ENCODE assay signal across 9 mouse cellular contexts in genomic region chr16:45832061-45832746, GRCm38 (mm10).
DNase-seq lines count a peak whose midpoint lies in the region; ATAC-seq and TF ChIP-seq lines count a peak whose summit lies in the region.
"Had no signal": no experiment of that assay in that cellular context is flagged by ENCODE, and none has a peak within 500 bp of the region (broad histone marks: within the 10 kb centered on the region; RNA-seq: fewer than 3 reads in every experiment).

No protein-coding gene starts in this region.

- ATAC-seq in intestine, postnatal 0 days: no peak; the same call in 1 of the 2 replicates
- ATAC-seq in liver, postnatal 0 days: peak; percentile 57
- ATAC-seq in neural tube, embryonic 15.5 days (ENCODE audit: low FRiP score): no peak

- H3K4me3 ChIP-seq in layer of hippocampus, adult 2 months: no peak overlapping the region
- H3K4me3 ChIP-seq in intestine, postnatal 0 days (ENCODE audit: low read depth, low read length): no peak overlapping the region
- H3K4me3 ChIP-seq in liver, postnatal 0 days (ENCODE audit: low read depth, low read length): no peak overlapping the region
- no peak overlapping the region for H3K4me3 ChIP-seq in neural tube, embryonic 15.5 days (replicated peaks)
- H3K4me3 ChIP-seq in left cerebral cortex, adult 2 months: no peak overlapping the region

- peak; percentile 31 for TF ChIP-seq CTCF in layer of hippocampus, adult 2 months (conservative IDR thresholded peaks at IDR 0.05)
- TF ChIP-seq CTCF in intestine, postnatal 0 days (IDR thresholded peaks at IDR 0.05; ENCODE audit: low read depth): peak; percentile 67
- peak; percentile 53 for TF ChIP-seq CTCF in liver, postnatal 0 days (IDR thresholded peaks at IDR 0.05; ENCODE audit: low read depth)
- no peak; the same call in 1 of the 2 replicates for TF ChIP-seq CTCF in left cerebral cortex, adult 2 months (IDR thresholded peaks at IDR 0.05)

- no peak overlapping the region for H3K27ac ChIP-seq in layer of hippocampus, adult 2 months
- no peak overlapping the region for H3K27ac ChIP-seq in intestine, postnatal 0 days (ENCODE audit: low read depth, low read length)
- peak overlapping the region; percentile 57; the same call in 1 of the 2 replicates for H3K27ac ChIP-seq in liver, postnatal 0 days (ENCODE audit: low read depth)
- H3K27ac ChIP-seq in neural tube, embryonic 15.5 days (replicated peaks): no peak overlapping the region; the same call in 1 of the 2 replicates
- no peak overlapping the region for H3K27ac ChIP-seq in left cerebral cortex, adult 2 months

- no peak overlapping the region for H3K9ac ChIP-seq in intestine, postnatal 0 days (ENCODE audit: low read depth, low read length)
- H3K9ac ChIP-seq in liver, postnatal 0 days (replicated peaks): no peak overlapping the region
- H3K9ac ChIP-seq in neural tube, embryonic 15.5 days (replicated peaks): no peak overlapping the region

- H3K36me3 ChIP-seq in intestine, postnatal 0 days (ENCODE audit: control insufficient read depth, insufficient read depth): no peaks in the 10 kb centered on the region
- no peaks in the 10 kb centered on the region for H3K36me3 ChIP-seq in liver, postnatal 0 days (replicated peaks; ENCODE audit: insufficient read depth, low read length)
- H3K36me3 ChIP-seq in neural tube, embryonic 15.5 days: no peaks in the 10 kb centered on the region

- H3K4me2 ChIP-seq in intestine, postnatal 0 days (replicated peaks; ENCODE audit: low read depth): no peak overlapping the region
- peak overlapping the region; percentile 55 for H3K4me2 ChIP-seq in liver, postnatal 0 days (ENCODE audit: low read depth, low read length)
- H3K4me2 ChIP-seq in neural tube, embryonic 15.5 days: no peak overlapping the region

- no peaks in the 10 kb centered on the region for H3K9me3 ChIP-seq in intestine, postnatal 0 days (ENCODE audit: control insufficient read depth)
- no peaks in the 10 kb centered on the region for H3K9me3 ChIP-seq in liver, postnatal 0 days (ENCODE audit: low read length)
- no peaks in the 10 kb centered on the region for H3K9me3 ChIP-seq in neural tube, embryonic 15.5 days (replicated peaks)

- no peaks in the 10 kb centered on the region for H3K27me3 ChIP-seq in intestine, postnatal 0 days (replicated peaks; ENCODE audit: control insufficient read depth, insufficient read depth, low read length)
- H3K27me3 ChIP-seq in liver, postnatal 0 days (ENCODE audit: insufficient read depth, low read length): no peaks in the 10 kb centered on the region
- H3K27me3 ChIP-seq in neural tube, embryonic 15.5 days (replicated peaks): no peaks in the 10 kb centered on the region

- 27% methylated on average over 8 of the region's 8 CpGs for WGBS in intestine, postnatal 0 days
- 53% methylated on average over 8 of the region's 8 CpGs for WGBS in liver, postnatal 0 days (ENCODE audit: insufficient replicate concordance)
- WGBS in neural tube, embryonic 15.5 days: 73% methylated on average over 8 of the region's 8 CpGs

- intact Hi-C loops in left cerebral cortex, adult 2 months (cut with DNase I): no loop called here

- 0 out of 2 replicates have a peak, but pooled peaks have one; percentile 30 for TF ChIP-seq EP300 in liver, postnatal 0 days (IDR thresholded peaks at IDR 0.05; ENCODE audit: low read depth)

- H3K4me1 ChIP-seq in intestine, postnatal 0 days (replicated peaks; ENCODE audit: control insufficient read depth, insufficient read depth, low read length): peaks cover 5% of the 10 kb centered on the region; the same call in 1 of the 2 replicates
- H3K4me1 ChIP-seq in liver, postnatal 0 days (ENCODE audit: insufficient read depth): peaks cover 13% of the 10 kb centered on the region; the same call in 1 of the 2 replicates
- H3K4me1 ChIP-seq in neural tube, embryonic 15.5 days: 0 out of 2 replicates have a peak, but pooled peaks cover 5% of the 10 kb centered on the region

- no peak for DNase-seq in layer of hippocampus, adult 2 months (ENCODE audit: low spot score in 2 of 2)
- no peak for DNase-seq in layer of hippocampus, adult 18-20 months (ENCODE audit: low spot score in 2 of 2)
- DNase-seq in embryo, embryonic 10.5 days (ENCODE audit: low spot score): peak; percentile 40
- DNase-seq in liver, postnatal 0 days: no peak
- no peak for DNase-seq in left cerebral cortex, adult 2 months (ENCODE audit: extremely low spot score in 1 of 2, low spot score in 2 of 2)
- DNase-seq in urinary bladder, postnatal 36 days (ENCODE audit: low spot score in 2 of 2): no peak
- DNase-seq: cerebellum, adult 8-10 months had no signal
